Mouse (Mus musculus) retina, postnatal 1 day (tissue): ENCODE measurements around the gene Tmem203.
A peak's percentile ranks its signal among the peaks of the same experiment; 100 is the strongest.

Source experiments
- DNase-seq: peaks from one replicate; pipeline ENCODE4 v3.0.0-alpha.2; 2012

Gene Tmem203

GRCm38 (mm10) chr2:25292856-25293255 is 37.6 kb downstream of the Tmem203 start:
- peak; percentile 84 for DNase-seq

- DNase-seq: no peak
Measured at GRCm38 (mm10) chr2:25293706-25294105, 38.5 kb downstream of the Tmem203 start.

- no peak for DNase-seq
Measured at GRCm38 (mm10) chr2:25297093-25297492, 41.9 kb downstream of the Tmem203 start.

GRCm38 (mm10) chr2:25298046-25298445 is 42.8 kb downstream of the Tmem203 start:
- DNase-seq: no peak

- DNase-seq: no peak
Measured at GRCm38 (mm10) chr2:25303452-25303851, 48.2 kb downstream of the Tmem203 start.

GRCm38 (mm10) chr2:25303931-25304656 is 48.9 kb downstream of the Tmem203 start:
- DNase-seq: no peak

- peak; percentile 82 for DNase-seq
Measured at GRCm38 (mm10) chr2:25304657-25305541, 49.7 kb downstream of the Tmem203 start.
